Mouse (Mus musculus) embryonic fibroblast, embryonic 13.5 days (primary cell): Measurements from ENCODE around the gene Slc35g3. TPM values are rescaled to one million over a fixed set of nuclear protein-coding genes. Genes with fewer than 3 reads are reported as not detected.

Source experiments
- H3K27ac ChIP-seq: 2 replicates; pipeline ENCODE4 v1.5.1; 2012; ENCODE audit warnings: low read length, control low read depth, inconsistent platforms; ENCODE audit not compliant: insufficient read depth
- H3K4me1 ChIP-seq: 2 replicates; pipeline ENCODE4 v1.6.1; 2011; ENCODE audit warnings: low read length; ENCODE audit not compliant: control insufficient read depth, insufficient read depth
- H3K4me3 ChIP-seq: 2 replicates; pipeline ENCODE4 v1.5.1; 2011; ENCODE audit warnings: mild to moderate bottlenecking, control low read depth, low read length; ENCODE audit not compliant: insufficient read depth
- CTCF ChIP-seq: IDR thresholded peaks from 2 replicates; pipeline ENCODE4 v1.5.1; 2011; ENCODE audit warnings: mild to moderate bottlenecking, control low read depth, low read length, moderate library complexity, borderline replicate concordance; ENCODE audit not compliant: insufficient read depth
- POLR2A ChIP-seq: IDR thresholded peaks from 2 replicates; pipeline ENCODE4 v1.6.1; 2011; ENCODE audit warnings: low read depth, mild to moderate bottlenecking, control low read depth, low read length, moderate library complexity
- polyA plus RNA-seq: library from polyadenylated mRNA; stranded (reverse); fragments of >200 nt; gene quantifications from 2 replicates; pipeline ENCODE4 v1.2.4, GENCODE M21; 2011; ENCODE audit warnings: low read depth; ENCODE audit not compliant: missing spikeins, insufficient read length

Gene Slc35g3
- polyA plus RNA-seq, result not detected in 2 replicates

DNA sequence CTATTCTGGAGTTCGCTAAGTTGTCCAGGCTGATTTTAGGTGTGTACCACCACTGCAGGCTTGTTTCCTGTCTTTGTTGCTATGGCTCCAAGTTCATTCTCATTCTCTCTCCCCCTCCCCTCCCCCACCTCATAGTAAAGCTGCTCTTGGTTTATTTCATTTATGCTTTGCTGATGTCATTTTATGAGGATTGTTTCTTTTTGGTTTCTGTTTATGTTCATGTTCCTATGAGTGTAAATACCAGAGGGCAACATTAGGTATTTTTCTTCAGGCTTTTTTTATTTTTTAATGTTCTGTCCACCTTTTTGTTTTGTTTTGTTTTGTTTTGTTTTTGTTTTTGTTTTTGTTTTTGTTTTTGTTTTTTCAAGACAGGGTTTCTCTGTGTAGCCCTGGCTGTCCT lies at the start of gene Slc35g3:
Gene Slc35g3 (minus strand): TSS at position 101 of the 400 bp plus-strand sequence.
- TF ChIP-seq CTCF (no peak), POLR2A (no peak)
- H3K4me3 ChIP-seq, result no peak within 1 kb of the TSS
- H3K4me1 ChIP-seq, result peaks cover 8% of the 10 kb centered on the region; the same call in 1 of the 2 replicates
- no peak within 1 kb of the TSS for H3K27ac ChIP-seq

DNA sequence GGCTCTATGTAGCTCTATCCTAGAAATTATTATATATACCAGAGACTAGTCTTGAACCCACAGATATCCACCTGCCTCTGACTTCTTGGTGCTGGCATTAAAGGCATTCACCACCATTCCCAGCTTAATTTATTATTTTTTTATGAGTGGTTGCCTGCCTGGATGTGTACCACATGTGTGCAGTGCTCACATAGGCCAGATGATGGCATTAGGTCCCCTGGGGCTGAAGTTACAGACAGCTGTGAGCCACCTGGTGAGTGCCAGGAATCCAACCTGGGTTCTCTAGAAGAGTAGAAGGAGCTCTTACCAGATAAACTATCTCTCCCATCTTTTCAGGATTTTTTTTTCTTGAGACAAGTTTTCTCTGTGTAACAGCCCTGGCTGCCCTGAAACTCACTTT lies 48.5 kb upstream of the Slc35g3 start:
- Histone ChIP-seq H3K4me3 (no peak overlapping the region), H3K27ac (no peak overlapping the region), H3K4me1 (no peaks in the 10 kb centered on the region)
- TF ChIP-seq CTCF, result no peak
- no peak for TF ChIP-seq POLR2A

DNA sequence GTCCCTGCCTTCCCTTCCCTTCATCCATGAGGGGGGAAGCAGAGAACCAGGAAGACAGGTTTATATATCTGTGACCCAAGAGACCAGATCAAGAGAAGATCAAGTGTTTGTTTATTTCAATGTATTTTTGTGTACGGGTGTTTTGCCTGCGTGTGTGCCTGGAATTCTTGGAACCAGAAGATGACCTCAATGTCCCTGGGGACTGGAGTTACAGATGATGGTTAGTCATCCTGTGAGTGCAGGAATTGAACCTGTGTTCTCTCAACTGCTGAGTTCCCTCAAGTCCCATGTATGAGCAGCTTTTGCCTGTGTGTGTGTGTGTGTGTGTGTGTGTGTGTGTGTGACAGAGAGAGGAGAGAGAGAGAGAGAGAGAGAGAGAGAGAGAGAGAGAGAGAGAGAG lies 45.9 kb upstream of the Slc35g3 start:
- TF ChIP-seq POLR2A, result no peak
- no peak for TF ChIP-seq CTCF
- Histone ChIP-seq H3K4me1 (peaks cover 2% of the 10 kb centered on the region; the same call in 1 of the 2 replicates), H3K27ac (no peak overlapping the region), H3K4me3 (no peak overlapping the region)

DNA sequence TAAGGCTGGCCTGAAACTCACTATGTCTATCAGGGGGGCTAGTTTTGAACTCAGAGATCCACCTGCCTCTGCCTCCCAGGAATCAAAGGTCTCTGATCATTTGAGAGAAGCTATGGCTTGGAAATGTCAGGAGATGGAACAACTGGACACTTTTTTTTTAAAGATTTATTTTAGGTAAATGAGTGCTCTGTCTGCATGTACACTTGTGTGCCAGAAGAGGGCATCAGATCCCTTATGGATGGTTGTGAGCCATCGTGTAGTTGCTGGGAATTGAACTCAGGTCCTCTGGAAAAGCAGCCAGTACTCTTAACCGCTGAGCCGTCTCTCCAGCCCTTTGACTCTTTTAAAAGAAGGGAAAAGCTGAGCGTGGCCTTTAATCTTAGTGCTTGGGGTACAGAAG lies 44.6 kb upstream of the Slc35g3 start:
- Histone ChIP-seq H3K4me3 (no peak overlapping the region), H3K27ac (no peak overlapping the region), H3K4me1 (peaks cover 2% of the 10 kb centered on the region; the same call in 1 of the 2 replicates)
- TF ChIP-seq POLR2A (no peak), CTCF (no peak)

DNA sequence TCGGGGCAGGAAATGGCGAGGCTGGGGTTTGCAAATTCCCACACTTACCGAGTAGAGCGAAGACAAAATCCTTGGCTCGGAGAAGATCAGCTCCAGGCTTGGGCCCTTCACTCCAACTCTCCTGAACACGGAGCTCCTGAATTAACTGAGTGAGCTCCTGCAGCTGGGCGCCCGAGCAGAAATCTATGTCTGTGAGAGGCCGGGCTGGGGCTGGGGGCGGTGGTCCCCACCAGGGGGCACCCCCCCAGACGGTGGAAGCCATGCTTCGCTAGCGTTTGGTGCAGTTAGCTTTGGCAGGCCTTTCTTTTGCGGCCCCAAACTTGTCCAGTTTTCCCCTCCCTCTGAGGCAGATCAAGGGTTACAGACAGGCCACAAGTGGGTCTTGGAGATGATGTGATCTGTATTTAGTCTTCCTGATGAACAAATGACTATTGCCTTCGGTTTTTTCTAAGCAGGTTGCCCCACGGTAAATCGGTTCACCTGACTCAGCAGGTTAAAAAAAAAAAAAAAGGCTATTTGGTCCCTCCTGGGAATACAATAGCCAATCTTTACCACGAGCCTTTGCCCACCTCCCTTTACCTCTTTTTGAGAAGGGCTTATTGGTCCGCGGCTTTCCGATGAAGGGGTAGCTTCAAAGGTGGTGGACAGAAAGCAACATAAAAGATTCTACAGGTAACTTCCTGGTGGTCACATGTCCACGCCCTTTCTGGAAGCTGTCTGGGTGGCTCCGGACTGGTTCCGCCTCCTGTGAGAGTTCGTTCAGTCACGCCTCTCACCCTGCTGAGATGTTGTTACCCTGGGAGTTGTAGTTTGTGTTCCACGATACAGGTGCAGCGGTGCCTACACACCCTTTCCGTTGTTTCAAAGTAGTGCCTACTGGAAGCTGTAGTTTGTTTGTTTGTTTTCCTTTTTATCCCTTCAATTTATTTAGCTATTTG lies 43.5 kb upstream of the Slc35g3 start, which contains the start of gene Tmem102:
Gene Tmem102 (minus strand): TSS at position 653 of the 938 bp plus-strand sequence.
- TF ChIP-seq POLR2A (no peak), CTCF (no peak)
- Histone ChIP-seq H3K4me3 (no peak within 1 kb of the TSS), H3K27ac (no peak within 1 kb of the TSS), H3K4me1 (peaks cover 4% of the 10 kb centered on the region; the same call in 1 of the 2 replicates)

DNA sequence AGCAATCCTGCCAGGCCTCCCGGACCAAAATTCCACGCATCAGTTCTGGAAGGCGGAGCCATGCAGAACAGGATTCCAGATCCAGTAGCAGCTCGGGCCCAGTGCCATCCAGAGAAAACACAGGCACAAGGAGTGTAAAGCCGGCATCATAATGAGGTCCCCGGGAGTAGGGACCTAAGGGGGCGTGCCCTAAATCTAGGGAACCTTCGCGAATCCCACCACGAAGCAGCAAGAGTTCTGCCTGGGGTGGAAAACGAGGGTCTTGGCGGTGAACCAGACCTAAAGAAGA lies 42.8 kb upstream of the Slc35g3 start:
- peaks cover 7% of the 10 kb centered on the region for H3K4me1 ChIP-seq
- no peak overlapping the region for H3K4me3 ChIP-seq
- TF ChIP-seq POLR2A (no peak), CTCF (no peak)
- no peak overlapping the region for H3K27ac ChIP-seq

DNA sequence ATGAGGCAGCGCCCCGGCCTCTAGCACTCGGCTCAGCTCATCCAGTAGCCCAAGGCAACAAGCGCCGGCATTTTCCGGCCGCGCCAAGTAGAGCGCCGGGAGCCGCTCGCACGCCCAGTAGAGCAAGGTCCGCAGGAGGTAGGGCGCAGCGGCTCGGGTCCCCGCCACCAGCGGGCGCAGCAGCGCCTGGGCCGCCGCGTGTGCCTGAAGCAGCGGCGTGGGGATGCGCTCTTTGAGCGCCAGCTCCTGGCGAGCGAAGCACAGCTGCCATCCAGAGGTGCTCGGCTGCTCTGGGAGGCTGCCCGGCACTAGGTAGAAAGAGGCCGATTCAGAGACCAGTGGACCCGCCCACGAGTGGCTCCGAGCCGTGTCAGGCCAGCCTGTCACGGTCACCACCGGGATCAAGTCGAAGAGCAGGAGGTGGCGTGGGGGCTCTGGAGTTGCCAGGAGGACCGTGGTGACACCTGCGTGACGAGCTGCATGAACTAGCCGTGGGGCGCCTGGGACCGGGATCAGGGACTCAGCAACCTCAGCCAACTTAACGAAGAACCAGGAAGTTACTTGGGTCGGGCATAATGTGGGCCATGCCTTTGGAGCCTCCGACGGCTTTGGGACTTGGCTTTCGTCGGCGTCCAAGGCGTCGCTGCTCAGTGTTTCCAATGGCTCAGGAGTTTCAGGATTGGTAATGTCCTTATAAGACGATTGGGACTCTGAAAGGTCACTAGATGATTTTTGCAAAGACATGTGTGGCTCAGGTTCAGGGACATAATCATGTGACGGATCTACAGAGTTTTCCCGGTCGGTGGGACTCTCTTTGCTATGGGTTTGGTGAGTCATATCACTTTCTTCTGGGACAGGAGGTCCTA lies 42.3 kb upstream of the Slc35g3 start:
- peaks cover 7% of the 10 kb centered on the region for H3K4me1 ChIP-seq
- H3K4me3 ChIP-seq, result peak overlapping the region; percentile 12
- H3K27ac ChIP-seq, result no peak overlapping the region
- TF ChIP-seq POLR2A, result peak; percentile 18; the same call in 1 of the 2 replicates
- peak; percentile 54 for TF ChIP-seq CTCF

DNA sequence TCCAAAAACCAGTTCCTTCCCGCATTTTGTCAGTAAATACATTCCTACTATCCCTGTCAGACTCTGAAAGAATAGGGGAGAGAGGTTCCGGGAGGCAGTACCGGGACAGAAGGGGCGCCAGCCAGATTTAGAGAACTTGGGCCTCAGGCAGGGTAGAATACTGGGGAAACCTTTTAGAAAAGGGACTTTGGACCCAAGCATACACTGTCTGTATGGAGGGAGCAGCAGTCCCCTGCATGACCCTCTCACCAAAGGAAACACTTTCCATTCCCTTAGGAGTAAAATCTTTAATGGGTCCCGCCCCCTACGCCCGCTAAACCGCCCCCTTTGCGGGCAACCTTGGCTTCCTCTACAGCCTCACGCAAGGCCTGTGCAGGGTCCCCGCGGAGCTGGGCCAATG lies 41.6 kb upstream of the Slc35g3 start:
- TF ChIP-seq POLR2A (no peak; the same call in 1 of the 2 replicates), CTCF (no peak)
- Histone ChIP-seq H3K4me1 (peaks cover 7% of the 10 kb centered on the region), H3K27ac (no peak overlapping the region), H3K4me3 (peak overlapping the region; percentile 12; the same call in 1 of the 2 replicates)

DNA sequence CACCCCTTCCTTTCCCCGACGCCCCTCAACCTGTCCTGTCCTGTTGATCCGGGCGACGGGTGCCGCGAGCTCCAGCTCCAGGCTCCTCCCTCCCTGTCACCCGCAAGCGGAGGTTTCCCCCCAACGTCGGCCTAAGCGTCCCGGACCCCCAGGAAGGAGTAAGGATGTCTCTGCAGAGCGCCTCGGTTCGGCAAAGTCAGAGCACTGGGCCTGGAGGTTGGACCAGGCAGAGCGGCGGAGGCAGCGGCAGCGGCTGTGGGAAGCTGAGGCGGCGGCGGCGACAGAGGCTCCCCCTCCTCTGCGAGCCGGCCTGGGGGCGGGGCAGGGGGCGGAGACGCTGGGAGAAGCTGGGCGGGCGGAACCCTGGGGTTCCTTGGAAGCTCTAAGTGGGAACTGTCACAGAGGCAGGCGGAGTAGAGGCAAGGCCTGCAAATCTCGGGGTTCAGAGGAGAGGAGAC lies 40.9 kb upstream of the Slc35g3 start:
- H3K4me1 ChIP-seq, result peaks cover 7% of the 10 kb centered on the region
- peak overlapping the region; percentile 42 for H3K4me3 ChIP-seq
- no peak overlapping the region for H3K27ac ChIP-seq
- TF ChIP-seq POLR2A, result peak; percentile 64; the same call in 1 of the 2 replicates
- no peak for TF ChIP-seq CTCF

DNA sequence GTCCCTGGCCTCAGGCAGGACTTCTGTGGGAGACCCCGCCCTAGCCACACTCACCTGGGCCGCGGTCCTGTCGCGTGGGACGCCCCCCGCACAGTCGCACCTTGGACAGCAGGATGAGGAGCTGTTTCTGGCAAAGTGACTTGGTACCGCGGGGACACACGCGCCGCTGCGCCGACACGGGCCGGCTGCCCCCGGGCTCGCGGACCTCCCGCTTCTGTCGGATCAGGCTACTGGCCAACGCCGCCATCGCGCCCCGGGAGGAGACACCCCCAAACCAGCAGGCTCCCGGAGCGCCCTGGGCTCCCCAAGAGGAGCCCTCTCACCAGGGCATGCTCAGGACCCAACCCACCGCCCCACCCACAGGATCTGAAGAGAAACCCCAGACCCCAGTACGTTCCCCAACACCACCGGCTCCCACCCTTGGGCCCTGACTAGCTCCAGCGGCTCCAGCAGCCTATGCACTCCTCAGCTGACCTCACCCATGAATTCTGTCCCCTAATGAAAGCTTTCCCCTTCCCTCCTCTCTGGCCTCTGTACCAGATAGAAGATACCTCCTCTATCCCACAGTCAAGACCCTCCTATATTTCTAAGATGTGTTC lies 39.7 kb upstream of the Slc35g3 start, which contains the start of gene Fgf11:
Gene Fgf11 (minus strand): TSS at position 479 of the 599 bp plus-strand sequence.
- TF ChIP-seq CTCF (no peak), POLR2A (no peak)
- H3K4me3 ChIP-seq, result peak within 1 kb of the TSS; percentile 42
- no peak within 1 kb of the TSS for H3K27ac ChIP-seq
- H3K4me1 ChIP-seq, result peaks cover 7% of the 10 kb centered on the region
